Mouse (Mus musculus) olfactory bulb, adult 2 months (tissue): ENCODE results near the gene Guca1b.

Experiments
- CTCF ChIP-seq: fragments of 200-500 bp; IDR thresholded peaks from 2 replicates; pipeline ENCODE4 v1.5.1; 2012; ENCODE audit warnings: low read depth, mild to moderate bottlenecking, low read length, moderate library complexity; ENCODE audit not compliant: insufficient read depth
- POLR2A ChIP-seq: fragments of 200-500 bp; IDR thresholded peaks from 2 replicates; pipeline ENCODE4 v1.6.1; 2012; ENCODE audit warnings: mild to moderate bottlenecking, low read depth, low read length, moderate library complexity; ENCODE audit not compliant: insufficient read depth

GRCm38 (mm10) chr17:47381917-47382316 lies 3.3 kb upstream of the Guca1b start:
- TF ChIP-seq CTCF (no peak), POLR2A (no peak)
